Mouse (Mus musculus) right cerebral cortex, postnatal 14 days (tissue): ENCODE measurements around the gene Gm20388.

Experiments used
- DNase-seq: peaks from one replicate; pipeline ENCODE4 v3.0.0; 2022

Gene Gm20388

GRCm38 (mm10) chr8:122711480-122711879 lies 2800.8 kb downstream of the Gm20388 start:
- no peak for DNase-seq

DNA sequence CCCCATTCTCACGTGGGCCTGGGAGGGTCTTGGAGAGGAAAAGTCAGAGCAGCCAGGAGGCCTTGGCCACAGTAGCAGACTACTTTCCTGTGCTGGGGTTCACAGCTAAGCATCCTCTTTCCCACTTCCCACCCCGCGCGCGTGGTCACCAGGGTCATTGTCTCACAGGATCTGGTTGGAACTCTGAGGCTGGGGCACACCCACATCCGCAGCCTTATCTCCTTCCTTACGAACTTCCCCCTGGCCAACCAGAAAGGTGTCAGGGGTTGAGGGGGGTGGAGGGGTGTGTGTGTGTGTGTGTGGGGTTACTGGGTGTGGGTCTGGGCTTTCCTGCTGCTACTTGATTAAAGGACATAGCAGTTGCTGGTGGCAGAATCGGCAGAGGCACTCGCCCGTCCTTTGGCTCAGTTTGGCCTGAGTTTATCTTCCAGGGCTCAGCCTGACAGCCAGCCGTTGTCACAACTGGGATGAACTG lies 2801.3 kb downstream of the Gm20388 start:
- no peak for DNase-seq

- no peak for DNase-seq
These were observed 2801.9 kb downstream of the Gm20388 start for GRCm38 (mm10) chr8:122712411-122713156.

DNA sequence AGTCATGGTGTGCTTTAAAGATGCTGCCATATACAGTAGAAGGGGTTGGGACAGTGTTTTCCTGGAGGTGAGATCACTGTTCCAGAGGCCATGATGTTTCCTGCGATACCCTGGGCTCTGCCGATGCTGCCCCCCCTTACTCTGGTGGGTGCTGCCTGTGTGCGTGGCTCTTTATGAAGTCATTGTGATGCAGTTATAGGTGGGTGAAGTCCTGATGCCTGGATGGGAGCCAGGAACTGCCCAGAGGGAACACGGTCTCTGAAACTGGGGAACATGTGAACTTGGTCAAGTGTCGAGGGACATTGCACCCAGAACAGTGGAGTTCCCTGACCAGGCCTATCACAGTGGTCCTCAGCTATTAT lies 2802.5 kb downstream of the Gm20388 start:
- DNase-seq = no peak

DNA sequence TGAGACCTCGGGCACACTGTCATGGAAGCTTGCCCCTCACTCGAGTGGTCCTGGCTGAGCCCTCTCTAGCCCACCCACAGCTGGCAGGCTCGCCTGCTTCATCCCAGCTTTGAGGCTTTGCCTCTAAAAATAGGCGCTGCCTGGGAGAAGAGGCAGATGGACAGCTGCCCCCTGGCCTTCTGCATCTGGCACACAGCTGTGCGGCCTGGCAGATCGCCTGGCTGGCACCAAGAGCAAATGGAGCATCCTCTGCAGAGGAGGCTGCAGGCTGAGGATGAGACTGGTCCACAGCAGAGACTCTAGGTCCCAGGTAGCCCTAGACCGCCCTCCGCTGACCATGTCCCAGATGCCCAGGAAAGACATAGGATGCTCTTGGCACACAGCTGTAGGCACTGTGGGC lies 2805.9 kb downstream of the Gm20388 start:
- no peak for DNase-seq

GRCm38 (mm10) chr8:122717869-122718509 lies 2807.3 kb downstream of the Gm20388 start:
- DNase-seq = no peak

DNA sequence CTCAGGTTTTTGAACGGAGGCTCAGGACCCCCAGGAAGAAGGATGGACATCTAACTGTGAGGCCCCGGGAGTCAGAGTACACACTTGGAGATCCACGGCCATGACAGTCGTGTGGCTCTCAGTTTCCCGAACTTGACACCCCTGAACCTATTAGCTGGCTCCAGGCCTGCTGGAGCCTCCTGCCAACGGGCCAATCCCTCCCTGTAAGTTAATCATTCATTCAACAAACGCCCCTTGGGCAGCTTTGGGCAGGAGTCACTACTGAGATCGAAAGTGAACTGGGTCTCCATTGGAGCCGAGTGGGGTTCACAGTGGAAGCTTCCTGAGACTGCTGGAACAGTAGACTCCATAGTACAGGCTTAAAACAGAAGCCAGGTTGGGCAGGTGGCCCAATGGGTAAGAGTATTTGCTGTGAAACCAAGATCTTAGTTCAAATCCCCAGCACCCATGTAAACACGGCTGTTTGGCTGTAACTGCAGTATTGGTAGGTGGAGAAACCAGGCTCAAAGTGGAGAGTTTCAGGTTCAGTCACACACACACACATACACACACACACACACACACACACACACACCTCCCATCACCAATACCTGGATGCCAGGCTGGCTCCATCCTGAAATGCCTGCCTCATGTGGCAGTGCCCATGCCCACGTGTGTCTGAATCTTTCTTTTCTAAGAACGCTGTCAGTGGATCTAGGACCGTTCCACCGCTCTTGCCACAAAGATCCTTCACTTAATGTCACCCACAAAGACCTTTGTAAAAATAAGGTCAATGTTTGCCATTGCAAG lies 2808.3 kb downstream of the Gm20388 start:
- DNase-seq = no peak

GRCm38 (mm10) chr8:122719500-122720065 lies 2808.9 kb downstream of the Gm20388 start:
- no peak for DNase-seq

DNA sequence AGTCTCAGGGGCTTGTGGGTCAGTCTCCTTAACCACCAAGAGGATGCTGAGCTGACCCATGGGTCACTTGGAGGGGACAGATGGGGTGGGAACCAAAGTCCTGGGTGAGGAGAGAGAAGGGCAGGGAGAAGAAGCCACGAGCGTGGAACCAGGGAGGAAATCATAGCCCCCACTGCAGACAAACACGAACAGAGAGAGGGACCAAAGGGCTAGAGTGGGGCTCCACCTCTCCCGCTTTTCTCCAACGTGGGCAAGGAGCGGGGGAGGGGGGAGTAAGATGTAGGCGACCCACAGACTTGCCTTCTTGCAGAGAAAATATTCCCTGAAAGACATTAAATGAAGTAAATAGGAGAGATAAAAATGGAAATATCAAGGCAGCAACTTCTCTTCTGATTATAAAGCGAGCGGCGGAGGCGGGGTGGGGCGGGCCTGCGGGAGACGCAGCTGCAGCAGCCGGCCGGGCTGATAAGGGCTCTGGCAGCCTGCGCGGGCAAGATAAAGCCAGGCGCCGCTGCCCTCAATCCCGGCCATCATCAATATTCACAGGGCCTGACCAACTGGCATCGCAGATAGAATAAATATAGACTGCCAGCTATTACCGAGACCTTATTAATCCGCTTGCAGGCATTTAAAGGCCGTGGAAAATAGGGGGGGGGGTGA lies 2809.6 kb downstream of the Gm20388 start:
- peak; percentile 66 for DNase-seq

GRCm38 (mm10) chr8:122720811-122721640 lies 2810.4 kb downstream of the Gm20388 start:
- no peak for DNase-seq

DNA sequence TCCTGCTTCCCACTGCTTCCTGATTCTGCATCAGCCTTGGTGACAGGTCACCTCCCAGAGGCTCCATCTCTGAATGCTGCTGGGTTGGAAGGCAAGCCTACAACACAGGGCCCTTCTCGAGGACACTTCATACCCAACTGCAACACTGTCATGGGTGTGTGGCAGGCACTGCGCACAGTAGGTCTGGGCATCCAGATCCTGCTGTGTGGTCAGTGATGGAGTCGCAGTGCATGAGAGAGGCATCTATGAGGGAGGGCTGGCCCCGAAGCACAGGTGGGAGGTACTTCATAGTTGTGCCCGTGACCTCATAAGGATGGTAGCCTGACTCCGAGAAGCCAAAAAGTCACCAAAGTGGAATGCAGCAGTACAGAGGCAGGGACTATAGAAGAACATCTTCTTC lies 2814.5 kb downstream of the Gm20388 start:
- no peak for DNase-seq

- DNase-seq = no peak
These were observed 2816.1 kb downstream of the Gm20388 start for GRCm38 (mm10) chr8:122726789-122727188.

DNA sequence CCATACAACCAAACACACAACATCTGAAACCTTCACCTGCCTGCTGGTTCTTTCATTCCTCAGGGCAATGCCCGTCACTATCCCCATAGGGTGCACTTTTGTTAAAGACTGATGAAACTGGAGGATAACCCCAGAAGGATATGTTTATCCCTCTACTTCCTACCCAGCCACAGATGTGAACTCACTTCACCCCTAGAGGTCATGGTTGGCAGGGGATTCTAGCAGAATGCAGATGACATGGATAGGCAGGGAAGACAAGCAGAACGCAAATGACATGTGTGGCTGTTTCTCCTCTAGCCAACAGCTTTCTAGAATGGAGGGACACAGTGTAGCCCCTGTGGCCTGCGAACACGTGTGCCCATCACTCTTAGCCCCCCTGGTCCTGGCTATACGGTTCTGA lies 2816.8 kb downstream of the Gm20388 start:
- DNase-seq = no peak

GRCm38 (mm10) chr8:122728630-122729029 lies 2818.0 kb downstream of the Gm20388 start:
- no peak for DNase-seq

- no peak for DNase-seq
These were observed 2824.5 kb downstream of the Gm20388 start for GRCm38 (mm10) chr8:122735110-122735509.

DNA sequence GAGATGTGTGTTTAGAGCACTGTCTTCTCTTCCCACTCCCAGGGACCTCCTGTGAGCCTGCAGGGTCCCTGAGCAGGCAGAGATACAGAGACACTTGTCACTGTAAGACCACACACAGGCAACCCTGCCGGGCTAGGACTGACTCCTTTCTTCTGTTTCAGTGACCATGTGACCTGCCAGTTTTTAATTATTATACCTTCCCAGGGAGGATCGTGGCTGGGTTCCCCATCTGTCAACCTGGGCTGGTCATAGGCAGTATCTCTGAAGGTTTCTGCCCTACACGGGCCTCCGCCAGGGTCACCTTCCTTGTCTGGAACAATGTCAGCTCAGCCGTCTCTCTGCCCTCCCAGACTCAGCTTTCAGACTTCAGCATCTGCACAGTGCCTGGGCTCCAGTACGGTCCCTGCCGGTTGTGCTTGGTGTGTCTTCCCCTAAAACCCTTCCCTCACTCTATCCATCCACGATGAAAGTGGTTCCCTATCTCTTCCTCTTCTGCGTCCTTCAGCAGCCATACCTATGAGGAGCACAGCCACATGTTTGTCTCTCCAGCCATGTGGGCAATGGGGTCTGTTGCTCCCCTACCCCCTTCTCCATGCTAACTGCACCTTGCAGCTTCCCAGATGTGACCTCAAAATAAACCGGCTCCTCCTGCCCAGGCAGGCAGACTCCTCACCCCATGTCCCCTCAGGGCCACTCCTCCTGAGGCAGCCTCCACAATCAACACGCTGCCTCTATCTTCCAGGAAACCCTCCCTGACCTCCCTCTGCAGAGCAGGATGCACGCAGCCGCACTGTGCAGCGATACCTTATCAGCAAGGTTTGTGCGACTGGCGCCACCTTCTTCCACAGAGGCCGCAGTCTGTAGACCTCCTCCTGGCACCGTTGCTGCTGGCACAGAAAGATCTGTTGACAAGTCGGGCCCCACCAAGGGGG lies 2825.2 kb downstream of the Gm20388 start:
- no peak for DNase-seq

DNA sequence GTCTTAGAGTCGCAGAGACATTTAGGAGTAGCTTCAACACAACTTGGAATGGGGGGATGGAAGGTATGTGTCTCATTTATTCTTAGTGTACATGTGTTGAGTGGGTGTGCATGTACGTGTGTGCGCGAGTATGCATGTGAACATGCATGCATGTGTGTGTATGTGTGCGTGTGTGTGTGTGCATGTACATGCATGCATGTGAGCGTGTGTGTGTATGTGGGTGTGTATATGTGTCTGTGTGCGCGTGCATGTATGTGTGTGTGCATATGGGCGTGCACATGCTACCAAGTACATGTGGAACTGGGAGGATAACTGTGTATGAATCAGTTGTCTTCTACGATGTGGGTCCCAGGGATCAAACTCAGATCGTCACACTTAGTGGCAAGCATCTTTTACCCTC lies 2826.0 kb downstream of the Gm20388 start:
- DNase-seq = no peak

DNA sequence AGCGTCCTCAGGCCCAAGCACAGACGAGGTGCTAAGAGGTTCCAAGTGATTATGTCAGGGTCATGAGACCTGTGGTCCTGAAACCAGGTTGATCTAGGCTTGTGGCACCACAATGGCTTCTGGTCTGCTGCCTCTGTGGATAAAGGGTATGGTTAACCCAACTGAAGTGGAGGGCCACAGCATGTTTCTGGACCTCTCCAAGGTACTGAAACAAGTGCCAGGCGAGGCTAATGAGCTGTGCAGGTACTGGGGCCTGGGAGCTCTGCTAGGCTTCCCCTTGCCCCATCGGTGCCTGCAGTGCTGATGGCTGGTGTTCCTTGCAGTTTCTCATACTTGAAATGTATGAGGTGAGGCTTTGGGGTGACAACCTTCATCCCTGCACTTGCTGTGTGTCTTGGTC lies 2826.4 kb downstream of the Gm20388 start:
- no peak for DNase-seq

- no peak for DNase-seq
These were observed 2827.2 kb downstream of the Gm20388 start for GRCm38 (mm10) chr8:122737886-122738285.

DNA sequence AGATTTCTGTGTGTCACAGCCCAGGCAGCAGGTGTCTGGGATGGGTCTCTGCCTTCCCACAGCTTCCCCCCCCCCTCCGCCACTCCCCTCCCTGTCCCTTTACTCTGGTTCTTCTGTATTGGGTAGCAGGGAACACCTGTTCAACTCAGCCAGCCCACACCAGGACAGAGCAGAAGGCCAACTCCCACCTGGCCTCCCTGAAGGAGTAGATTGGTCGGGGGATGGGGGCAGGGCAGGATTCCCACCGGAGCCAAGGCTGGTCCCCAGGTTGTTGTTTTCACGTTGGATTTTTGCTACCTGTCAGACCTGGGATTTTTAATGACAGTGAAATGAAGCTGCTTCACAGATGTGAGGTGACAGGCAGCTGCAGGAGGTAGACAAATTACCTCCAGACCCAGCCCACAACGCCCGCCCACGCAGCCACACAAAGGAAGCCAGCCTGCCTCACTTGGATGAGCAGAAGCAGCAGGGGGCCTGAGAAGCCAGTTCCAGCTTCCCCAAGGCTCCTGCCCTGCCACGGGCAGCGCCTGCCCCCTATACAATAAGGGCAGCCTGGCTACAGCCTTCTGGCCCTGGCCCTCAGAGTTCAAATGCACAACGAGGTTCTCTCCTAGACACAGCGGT lies 2828.6 kb downstream of the Gm20388 start:
- peak; percentile 50 for DNase-seq
